Mouse (Mus musculus): ENCODE data around the gene Enc1.
A peak's percentile ranks its signal among the peaks of the same experiment; 100 is the strongest.

Enc1 gene

GRCm38 (mm10) chr13:97240965-97241786, at the start of gene Enc1:
Gene Enc1 (plus strand): TSS chr13:97241105.
- peak; percentile 88 for DNase-seq

- DNase-seq: no peak
Measured at GRCm38 (mm10) chr13:97192649-97193048, 48.3 kb upstream of the Enc1 start.

- peak; percentile 71 for DNase-seq
Measured at GRCm38 (mm10) chr13:97193420-97193819, 47.5 kb upstream of the Enc1 start.

- DNase-seq: no peak
Measured at GRCm38 (mm10) chr13:97196186-97196924, 44.5 kb upstream of the Enc1 start.

GRCm38 (mm10) chr13:97196925-97197218, 44.0 kb upstream of the Enc1 start:
- DNase-seq: no peak

- DNase-seq: peak; percentile 83
Measured at GRCm38 (mm10) chr13:97197932-97198562, 42.9 kb upstream of the Enc1 start, which contains the start of gene Hexb. Gene Hexb (minus strand): TSS chr13:97198357.

GRCm38 (mm10) chr13:97199123-97199522, 41.8 kb upstream of the Enc1 start:
- no peak for DNase-seq

GRCm38 (mm10) chr13:97201076-97201475, 39.8 kb upstream of the Enc1 start:
- DNase-seq: no peak

- DNase-seq: no peak
Measured at GRCm38 (mm10) chr13:97201896-97202295, 39.0 kb upstream of the Enc1 start.

- DNase-seq: peak; percentile 87
Measured at GRCm38 (mm10) chr13:97205052-97205701, 35.7 kb upstream of the Enc1 start.

- no peak for DNase-seq
Measured at GRCm38 (mm10) chr13:97206046-97206445, 34.9 kb upstream of the Enc1 start.

GRCm38 (mm10) chr13:97207472-97208111, 33.3 kb upstream of the Enc1 start:
- DNase-seq: no peak

GRCm38 (mm10) chr13:97208112-97208478, 32.8 kb upstream of the Enc1 start:
- DNase-seq: no peak

GRCm38 (mm10) chr13:97208500-97209010, 32.4 kb upstream of the Enc1 start:
- DNase-seq: no peak

GRCm38 (mm10) chr13:97214583-97215268, 26.2 kb upstream of the Enc1 start:
- no peak for DNase-seq

GRCm38 (mm10) chr13:97215563-97215962, 25.3 kb upstream of the Enc1 start:
- no peak for DNase-seq

GRCm38 (mm10) chr13:97216196-97216595, 24.7 kb upstream of the Enc1 start:
- no peak for DNase-seq

- DNase-seq: no peak
Measured at GRCm38 (mm10) chr13:97220022-97220421, 20.9 kb upstream of the Enc1 start.

- DNase-seq: no peak
Measured at GRCm38 (mm10) chr13:97223856-97224255, 17.0 kb upstream of the Enc1 start.

- DNase-seq: no peak
Measured at GRCm38 (mm10) chr13:97224341-97224982, 16.4 kb upstream of the Enc1 start.

GRCm38 (mm10) chr13:97225130-97225529, 15.8 kb upstream of the Enc1 start:
- no peak for DNase-seq
